Mouse (Mus musculus) midbrain, embryonic 16.5 days (tissue): ENCODE measurements around the gene Cpsf4. TPM values are rescaled to one million over a fixed set of nuclear protein-coding genes. Genes with fewer than 3 reads are reported as not detected.
"Not testable (repeated sequence)": the region's sequence is repeated elsewhere in the genome, so short reads cannot be mapped to it uniquely, and the experiment has no call there.

ENCODE experiments used
- ATAC-seq: fragments of 200-750 bp; cut with Nextera tagmentation; 2 replicates; pipeline ENCODE4 v1.8.0; 2017; ENCODE audit warnings: moderate TSS enrichment
- H3K27ac ChIP-seq: fragments of 300-500 bp; sonication (generic); 2 replicates; pipeline ENCODE4 v1.5.1; 2014; ENCODE audit warnings: mild to moderate bottlenecking, low read length, mixed read lengths
- H3K27me3 ChIP-seq: fragments of 300-500 bp; sonication (generic); 2 replicates; pipeline ENCODE4 v1.6.1; 2014; ENCODE audit warnings: low read depth, low read length, mixed read lengths; ENCODE audit not compliant: control insufficient read depth, insufficient read depth
- H3K36me3 ChIP-seq: fragments of 300-500 bp; sonication (generic); 2 replicates; pipeline ENCODE4 v1.6.1; 2014; ENCODE audit warnings: mild to moderate bottlenecking, low read length, moderate library complexity, mixed read lengths; ENCODE audit not compliant: control insufficient read depth, insufficient read depth
- H3K4me1 ChIP-seq: fragments of 300-500 bp; sonication (generic); 2 replicates; pipeline ENCODE4 v1.6.1; 2014; ENCODE audit warnings: mild to moderate bottlenecking, low read length, mixed read lengths; ENCODE audit not compliant: control insufficient read depth, insufficient read depth
- H3K4me2 ChIP-seq: fragments of 300-500 bp; sonication (generic); 2 replicates; pipeline ENCODE4 v1.6.1; 2014; ENCODE audit warnings: mild to moderate bottlenecking, low read length, mixed read lengths
- H3K4me3 ChIP-seq: fragments of 300-500 bp; sonication (generic); 2 replicates; pipeline ENCODE4 v1.5.1; 2014; ENCODE audit warnings: low read depth, mild to moderate bottlenecking, low read length, moderate library complexity, mixed read lengths
- H3K9ac ChIP-seq: fragments of 300-500 bp; sonication (generic); 2 replicates; pipeline ENCODE4 v1.6.1; 2014; ENCODE audit warnings: low read depth, low read length, mixed read lengths
- H3K9me3 ChIP-seq: fragments of 300-500 bp; sonication (generic); replicated peaks from 2 replicates; pipeline ENCODE4 v1.6.1; 2014; ENCODE audit warnings: mild to moderate bottlenecking, low read length, mixed read lengths; ENCODE audit not compliant: control insufficient read depth, poor library complexity, severe bottlenecking
- WGBS: fragments of 180-500 bp; shearing (Covaris S2); extraction: QIAGEN DNeasy Blood & Tissue Kit; methylation state at CpG from one replicate; pipeline ENCODE4 v1.1.7; 2014; 5-methylcytosine and 5-hydroxymethylcytosine counted together
- polyA plus RNA-seq: library from polyadenylated mRNA; unstranded; fragments of >200 nt; fragmentation: Nextera tagmentation; extraction: Ambion mirVana; gene quantifications from 2 replicates; pipeline ENCODE4 v1.2.1, GENCODE M21; 2015

The Cpsf4 gene
- polyA plus RNA-seq, 1 experiment from 2014 or later = 52.4 TPM

- not testable (repeated sequence) for H3K9me3 ChIP-seq, H3K27ac ChIP-seq, H3K9ac ChIP-seq, H3K4me3 ChIP-seq, H3K4me1 ChIP-seq, ATAC-seq, H3K4me2 ChIP-seq, H3K27me3 ChIP-seq
- 59% methylated on average over 11 of the region's 11 CpGs for WGBS
- peaks cover 13% of the 10 kb centered on the region; the same call in 1 of the 2 replicates for H3K36me3 ChIP-seq
Observed at GRCm38 (mm10) chr5:145208391-145208790, 41.4 kb downstream of the Cpsf4 start.

GRCm38 (mm10) chr5:145211340-145211739 is 44.3 kb downstream of the Cpsf4 start:
- WGBS = 95% methylated on average over 4 of the region's 4 CpGs
- H3K4me3 ChIP-seq = no peak overlapping the region
- peaks cover 13% of the 10 kb centered on the region; the same call in 1 of the 2 replicates for H3K36me3 ChIP-seq
- no peaks in the 10 kb centered on the region for H3K27me3 ChIP-seq
- no peak overlapping the region for H3K27ac ChIP-seq
- no peak overlapping the region for H3K9ac ChIP-seq
- H3K4me1 ChIP-seq = no peaks in the 10 kb centered on the region
- ATAC-seq = no peak
- H3K9me3 ChIP-seq = no peaks in the 10 kb centered on the region
- H3K4me2 ChIP-seq = no peak overlapping the region

- Histone ChIP-seq H3K27me3 (no peaks in the 10 kb centered on the region), H3K4me2 (no peak overlapping the region), H3K4me3 (no peak overlapping the region), H3K9ac (no peak overlapping the region), H3K27ac (no peak overlapping the region), H3K9me3 (no peaks in the 10 kb centered on the region), H3K4me1 (no peaks in the 10 kb centered on the region), H3K36me3 (peaks cover 13% of the 10 kb centered on the region; the same call in 1 of the 2 replicates)
- no peak for ATAC-seq
- 96% methylated on average over 4 of the region's 4 CpGs for whole genome bisulfite sequencing
Observed at GRCm38 (mm10) chr5:145212216-145212615, 45.2 kb downstream of the Cpsf4 start.

- 95% methylated on average over 3 of the region's 3 CpGs for WGBS
- Histone ChIP-seq H3K9ac (no peak overlapping the region), H3K4me1 (no peaks in the 10 kb centered on the region), H3K4me3 (no peak overlapping the region), H3K9me3 (no peaks in the 10 kb centered on the region), H3K27ac (no peak overlapping the region), H3K36me3 (peaks cover 7% of the 10 kb centered on the region; the same call in 1 of the 2 replicates), H3K27me3 (no peaks in the 10 kb centered on the region), H3K4me2 (no peak overlapping the region)
- ATAC-seq = no peak
Observed at GRCm38 (mm10) chr5:145213505-145213904, 46.5 kb downstream of the Cpsf4 start.

DNA sequence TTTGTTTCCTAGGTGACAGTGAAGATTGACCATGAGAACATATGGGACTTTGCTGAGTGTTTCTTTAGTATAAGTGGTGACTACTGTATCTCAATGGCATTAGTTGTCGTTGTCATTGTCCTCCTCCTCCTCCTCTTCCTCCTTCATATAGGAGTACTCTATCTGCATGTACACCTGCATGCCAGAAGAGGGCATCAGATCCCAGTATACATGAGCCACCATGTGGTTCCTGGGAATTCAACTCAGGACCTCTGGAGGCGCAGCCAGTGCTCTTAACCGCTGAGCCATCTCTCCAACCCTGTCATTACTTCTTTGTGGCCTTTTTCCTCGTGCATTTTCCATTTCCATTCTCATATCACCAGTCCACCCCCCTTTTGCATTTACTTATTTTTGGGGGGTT is 47.7 kb downstream of the Cpsf4 start:
- 72% methylated on average over 4 of the region's 4 CpGs for WGBS
- Histone ChIP-seq H3K4me2 (no peak overlapping the region), H3K4me1 (no peaks in the 10 kb centered on the region), H3K9me3 (no peaks in the 10 kb centered on the region), H3K9ac (no peak overlapping the region), H3K27ac (no peak overlapping the region), H3K4me3 (no peak overlapping the region), H3K27me3 (no peaks in the 10 kb centered on the region), H3K36me3 (peaks cover 16% of the 10 kb centered on the region)
- ATAC-seq = no peak

- H3K9ac ChIP-seq = no peak overlapping the region
- peaks cover 25% of the 10 kb centered on the region for H3K36me3 ChIP-seq
- WGBS = 85% methylated on average over 6 of the region's 6 CpGs
- H3K27me3 ChIP-seq = no peaks in the 10 kb centered on the region
- no peak overlapping the region for H3K27ac ChIP-seq
- no peak overlapping the region for H3K4me3 ChIP-seq
- no peak for ATAC-seq
- H3K9me3 ChIP-seq = no peaks in the 10 kb centered on the region
- H3K4me2 ChIP-seq = no peak overlapping the region
- H3K4me1 ChIP-seq = no peaks in the 10 kb centered on the region
Observed at GRCm38 (mm10) chr5:145217746-145218145, 50.7 kb downstream of the Cpsf4 start.

- Histone ChIP-seq H3K36me3 (peaks cover 25% of the 10 kb centered on the region), H3K27me3 (no peaks in the 10 kb centered on the region), H3K4me1 (no peaks in the 10 kb centered on the region), H3K9ac (no peak overlapping the region), H3K27ac (no peak overlapping the region), H3K9me3 (no peaks in the 10 kb centered on the region), H3K4me2 (no peak overlapping the region), H3K4me3 (no peak overlapping the region)
- ATAC-seq = no peak
- WGBS = 96% methylated on average over 21 of the region's 21 CpGs
Observed at GRCm38 (mm10) chr5:145218206-145218605, 51.2 kb downstream of the Cpsf4 start.

DNA sequence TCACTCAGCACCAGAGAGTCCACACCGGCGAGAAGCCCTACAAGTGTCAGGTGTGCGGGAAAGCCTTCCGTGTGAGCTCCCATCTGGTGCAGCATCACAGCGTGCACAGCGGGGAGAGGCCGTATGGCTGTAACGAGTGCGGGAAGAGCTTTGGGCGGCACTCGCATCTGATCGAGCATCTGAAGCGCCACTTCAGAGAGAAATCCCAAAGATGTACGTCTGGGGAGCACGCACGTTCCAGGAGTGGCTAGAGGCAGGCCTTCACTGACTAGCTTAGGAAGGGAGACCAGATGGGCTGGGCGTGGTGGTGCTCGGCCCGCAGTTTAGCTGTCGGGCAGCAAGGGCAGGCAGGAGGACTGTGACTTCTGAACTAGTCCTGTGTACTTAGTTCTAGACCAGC is 51.7 kb downstream of the Cpsf4 start:
- Histone ChIP-seq H3K9me3 (no peaks in the 10 kb centered on the region), H3K27me3 (no peaks in the 10 kb centered on the region), H3K4me2 (no peak overlapping the region), H3K9ac (no peak overlapping the region), H3K4me1 (no peaks in the 10 kb centered on the region), H3K36me3 (peaks cover 25% of the 10 kb centered on the region), H3K4me3 (no peak overlapping the region), H3K27ac (no peak overlapping the region)
- WGBS = 95% methylated on average over 20 of the region's 20 CpGs
- no peak for ATAC-seq

GRCm38 (mm10) chr5:145219981-145220380 is 53.0 kb downstream of the Cpsf4 start:
- H3K9me3 ChIP-seq = no peaks in the 10 kb centered on the region
- no peak overlapping the region for H3K4me2 ChIP-seq
- no peak overlapping the region for H3K4me3 ChIP-seq
- no peaks in the 10 kb centered on the region for H3K27me3 ChIP-seq
- 95% methylated on average over 8 of the region's 8 CpGs for WGBS
- ATAC-seq = no peak
- peaks cover 25% of the 10 kb centered on the region for H3K36me3 ChIP-seq
- no peaks in the 10 kb centered on the region for H3K4me1 ChIP-seq
- no peak overlapping the region for H3K27ac ChIP-seq
- H3K9ac ChIP-seq = no peak overlapping the region
